Mouse (Mus musculus): ENCODE data around the gene Sult3a2.
"Not testable (repeated sequence)": the region's sequence is repeated elsewhere in the genome, so short reads cannot be mapped to it uniquely, and the experiment has no call there.

Gene Sult3a2

GRCm38 (mm10) chr10:33786604-33787003, at the start of gene Sult3a2:
Gene Sult3a2, minus strand, starts transcription at chr10:33786704.
- in situ Hi-C loops (cut with MboI, MseI), result no loop called here

GRCm38 (mm10) chr10:33820892-33821291, 34.4 kb upstream of the Sult3a2 start:
- in situ Hi-C loops (cut with MboI, MseI), result no loop called here

GRCm38 (mm10) chr10:33816923-33817322, 30.4 kb upstream of the Sult3a2 start:
- in situ Hi-C loops (cut with MboI, MseI), result no loop called here

DNA sequence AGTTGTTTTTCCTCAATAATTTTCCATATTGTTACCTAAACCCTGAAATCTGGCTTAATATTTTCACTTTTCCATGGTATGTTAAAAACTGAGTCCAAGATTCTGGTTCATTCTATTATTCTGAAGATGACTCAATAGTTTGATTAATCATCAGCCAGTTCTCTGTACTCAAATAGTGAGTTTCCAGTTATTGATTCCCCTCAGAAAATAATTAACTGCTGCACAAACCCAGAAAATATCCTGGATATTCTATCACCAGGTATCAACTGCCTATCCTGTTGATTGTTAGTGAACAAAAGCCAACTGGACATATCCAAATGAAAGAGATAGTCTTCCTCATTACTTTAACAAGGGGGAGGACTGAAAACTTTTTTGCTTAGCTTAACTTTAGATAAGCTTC, 27.8 kb upstream of the Sult3a2 start:
- in situ Hi-C loops (cut with MboI, MseI), result no loop called here

DNA sequence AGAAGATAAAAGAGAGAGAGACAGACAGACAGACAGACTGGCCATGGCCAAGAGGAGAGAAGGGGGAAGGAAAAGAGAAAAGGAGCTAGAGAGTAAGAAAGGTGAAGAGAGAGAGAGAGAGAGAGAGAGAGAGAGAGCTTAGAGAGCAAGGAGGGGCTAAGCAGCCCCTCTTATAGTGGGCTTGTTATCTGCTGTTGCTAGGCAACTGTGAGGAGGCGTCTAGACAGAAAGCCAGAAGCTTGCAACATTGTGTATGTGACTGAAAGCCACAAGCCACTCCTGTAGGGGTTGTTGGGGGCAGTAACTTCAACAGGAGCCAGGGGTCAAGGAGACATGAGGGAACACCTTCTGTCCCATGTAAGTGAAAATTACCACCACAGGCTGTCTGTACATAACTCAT, 25.3 kb upstream of the Sult3a2 start:
- in situ Hi-C loops (cut with MboI, MseI), result no loop called here

DNA sequence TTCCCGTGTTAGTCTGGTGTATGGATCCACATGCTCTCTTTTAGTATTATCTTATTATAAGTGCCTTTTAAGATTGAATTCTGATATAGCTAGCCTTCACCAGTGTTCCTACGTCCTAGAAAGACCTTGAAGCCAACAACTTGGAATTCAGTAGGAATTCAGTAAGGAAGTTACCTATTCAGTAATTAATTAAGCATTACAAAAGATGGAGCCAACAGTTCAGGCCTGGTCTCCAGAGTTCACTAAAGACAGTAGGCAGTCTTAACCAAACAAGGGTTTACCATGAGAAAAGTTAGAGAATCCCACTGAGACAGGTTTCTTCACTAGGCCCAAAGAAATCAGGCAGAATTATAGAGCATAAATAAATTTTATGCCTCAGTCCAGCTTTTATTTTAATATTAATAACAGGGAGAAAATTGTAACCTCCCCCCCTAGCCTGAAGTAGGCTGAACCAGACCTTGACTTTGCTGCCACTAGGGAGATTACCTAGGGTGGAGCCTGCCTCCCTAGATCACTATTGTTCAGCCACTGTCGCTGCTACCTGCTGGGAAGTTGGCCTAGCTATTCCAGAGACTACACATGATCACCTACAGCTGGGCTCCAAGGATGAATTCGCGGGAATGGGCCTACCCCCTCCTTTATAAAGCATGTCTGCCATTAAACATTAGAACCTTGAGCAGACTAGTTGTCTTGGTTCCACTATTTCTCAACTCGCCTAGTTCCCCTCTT, 10.9 kb upstream of the Sult3a2 start:
- in situ Hi-C loops (cut with MboI, MseI), result not testable (repeated sequence)

- in situ Hi-C loops (cut with MboI, MseI), result not testable (repeated sequence)
Observed at GRCm38 (mm10) chr10:33796269-33796915, 9.9 kb upstream of the Sult3a2 start.

DNA sequence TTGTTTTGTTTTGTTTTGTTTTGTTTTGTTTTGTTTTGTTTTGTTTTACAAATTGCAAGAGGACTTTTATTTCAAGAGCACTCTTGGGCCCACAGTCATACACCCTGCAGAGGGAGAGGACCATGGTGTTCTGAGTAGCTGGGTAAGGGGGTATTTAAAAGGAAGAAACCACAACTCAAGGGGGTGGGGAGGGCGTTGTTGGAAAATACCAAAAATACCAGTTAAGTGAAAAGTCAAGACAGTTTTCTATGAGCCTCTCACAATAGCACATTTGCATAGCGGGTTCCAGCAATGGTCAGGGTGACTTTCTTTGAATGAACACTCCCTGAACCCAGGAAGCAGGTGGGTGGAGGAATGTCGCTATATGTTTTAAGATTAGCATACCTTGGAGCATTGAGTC, 5.7 kb upstream of the Sult3a2 start:
- in situ Hi-C loops (cut with MboI, MseI), result not testable (repeated sequence)

DNA sequence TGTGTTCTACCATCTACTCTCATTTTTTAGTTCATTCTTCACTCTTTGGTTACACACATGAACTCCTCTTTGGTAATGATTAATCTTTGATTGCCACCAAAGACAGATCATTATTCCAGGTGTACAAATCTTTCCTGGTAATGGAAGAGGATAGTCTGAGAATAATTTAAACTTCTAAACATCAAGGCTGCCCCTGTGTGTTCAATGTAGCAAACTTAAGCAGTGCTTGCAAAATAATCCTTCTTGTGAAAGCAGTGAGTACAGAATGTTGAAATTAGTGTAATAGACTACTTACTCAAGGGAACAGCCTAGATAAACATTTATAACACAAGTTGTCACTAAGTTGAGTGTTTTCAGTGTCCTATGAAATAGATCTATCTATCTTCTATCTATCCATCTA, 1.0 kb upstream of the Sult3a2 start:
- in situ Hi-C loops (cut with MboI, MseI), result no loop called here

DNA sequence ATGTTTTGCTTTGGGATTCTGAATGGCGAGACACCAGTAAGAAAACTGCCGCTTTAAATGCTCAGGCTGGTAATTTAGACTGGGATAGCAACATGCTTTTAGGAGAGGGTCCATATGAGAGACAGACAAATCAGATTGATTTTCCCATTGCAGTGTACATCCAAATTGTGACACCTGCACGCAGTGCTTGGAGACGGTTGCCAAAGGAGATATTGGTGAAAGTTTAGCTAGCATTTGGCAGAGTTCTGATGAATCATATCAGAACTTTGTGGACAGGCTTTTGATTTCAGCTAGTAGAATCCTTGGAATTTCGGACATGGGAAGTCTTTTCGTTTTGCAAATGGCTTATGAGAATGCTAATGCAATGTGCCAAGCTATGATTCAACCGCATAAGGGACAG, 51.3 kb downstream of the Sult3a2 start:
- in situ Hi-C loops (cut with MboI, MseI), result not testable (repeated sequence)

- in situ Hi-C loops (cut with MboI, MseI), result no loop called here
Observed at GRCm38 (mm10) chr10:33733241-33733640, 53.3 kb downstream of the Sult3a2 start.

DNA sequence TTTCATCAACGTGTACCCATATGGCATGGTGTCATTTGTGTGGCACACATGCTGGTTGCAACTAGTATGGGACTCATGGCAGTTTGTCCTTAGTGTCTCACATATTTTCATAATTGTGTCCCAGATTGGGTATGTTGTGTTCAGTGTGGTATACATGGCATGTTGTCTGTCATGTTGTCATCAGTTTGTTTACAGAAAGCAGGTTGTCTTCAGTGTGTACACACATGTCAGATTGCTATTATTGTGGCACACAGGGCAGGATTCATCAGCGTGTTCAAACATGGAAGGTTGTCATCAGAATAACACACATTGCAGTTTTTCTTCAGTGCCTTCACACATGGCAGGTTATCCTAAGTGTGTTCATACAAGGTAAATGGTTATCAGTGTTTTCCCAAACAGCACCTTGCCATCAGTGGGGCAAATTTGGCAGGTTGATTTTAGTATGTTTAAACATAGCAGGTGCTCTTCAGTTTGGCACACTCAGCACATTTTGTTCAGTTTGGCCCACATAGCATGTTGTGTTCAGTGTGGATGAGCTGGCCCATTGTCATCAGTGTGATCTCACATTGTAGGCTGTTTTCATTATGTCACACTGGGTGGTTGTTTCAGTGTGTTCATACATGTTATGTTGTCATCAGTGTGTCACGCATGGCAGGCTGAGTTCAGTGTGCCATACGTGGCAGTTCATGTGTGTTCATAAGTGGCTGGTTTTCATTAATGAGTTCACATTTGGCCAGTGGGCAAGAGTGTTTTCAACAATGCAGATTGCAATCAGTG, 53.9 kb downstream of the Sult3a2 start:
- in situ Hi-C loops (cut with MboI, MseI), result no loop called here

GRCm38 (mm10) chr10:33723764-33724163, 62.7 kb downstream of the Sult3a2 start:
- in situ Hi-C loops (cut with MboI, MseI), result no loop called here

GRCm38 (mm10) chr10:33721827-33722438, 64.6 kb downstream of the Sult3a2 start:
- in situ Hi-C loops (cut with MboI, MseI), result no loop called here
